Mouse (Mus musculus) kidney, adult 2 months (tissue): ENCODE results near the gene Ipo5.

ENCODE experiments used
- CTCF ChIP-seq: fragments of 200-500 bp; conservative IDR thresholded peaks from 2 replicates; pipeline ENCODE4 v1.5.1; 2011; ENCODE audit warnings: low read depth, mild to moderate bottlenecking, control low read depth, low read length, moderate library complexity, mixed read lengths; ENCODE audit not compliant: insufficient read depth, insufficient read length
- POLR2A ChIP-seq: fragments of 200-500 bp; IDR thresholded peaks from one replicate; pipeline ENCODE4 v1.6.1; 2011; ENCODE audit warnings: low read depth, low read length, control low read depth

- no peak for TF ChIP-seq POLR2A
- TF ChIP-seq CTCF, result no peak
These were observed 56.0 kb downstream of the Ipo5 start for GRCm38 (mm10) chr14:120967072-120967471.
